Mouse (Mus musculus): Measurements from ENCODE around the gene Auts2. TPM values are rescaled to one million over a fixed set of nuclear protein-coding genes. Genes with fewer than 3 reads are reported as not detected.

Auts2 gene
- polyA plus RNA-seq, 1 experiment from 2014 or later = 7.5 TPM

GRCm38 (mm10) chr5:132526395-132526794, 16.7 kb downstream of the Auts2 start:
- ATAC-seq (replicated peaks; ENCODE audit: low FRiP score, low read depth) (no peak), DNase-seq (ENCODE audit: low spot score) (no peak)
- Histone ChIP-seq H3K9ac (ENCODE audit: low read depth, low read length) (no peak overlapping the region), H3K36me3 (ENCODE audit: insufficient read depth, low read length) (no peaks in the 10 kb centered on the region), H3K27me3 (ENCODE audit: insufficient read depth, low read length) (no peaks in the 10 kb centered on the region), H3K4me2 (ENCODE audit: low read length) (no peak overlapping the region), H3K9me3 (replicated peaks; ENCODE audit: low read length) (no peaks in the 10 kb centered on the region), H3K4me3 (replicated peaks; ENCODE audit: low read depth, low read length) (no peak overlapping the region), H3K27ac (no peak overlapping the region), H3K4me1 (replicated peaks; ENCODE audit: insufficient read depth, low read length) (0 out of 2 replicates have a peak, but pooled peaks cover 10% of the 10 kb centered on the region)
- WGBS = 86% methylated on average over 3 of the region's 3 CpGs
- TF ChIP-seq CTCF (IDR thresholded peaks at IDR 0.05; ENCODE audit: low read depth) = no peak

GRCm38 (mm10) chr5:132521358-132521873, 21.7 kb downstream of the Auts2 start:
- H3K4me2 ChIP-seq (ENCODE audit: low read length) = no peak overlapping the region
- WGBS = 83% methylated on average over 12 of the region's 12 CpGs
- H3K36me3 ChIP-seq (ENCODE audit: insufficient read depth, low read length) = no peaks in the 10 kb centered on the region
- no peaks in the 10 kb centered on the region for H3K4me1 ChIP-seq (replicated peaks; ENCODE audit: insufficient read depth, low read length)
- no peak overlapping the region for H3K9ac ChIP-seq (ENCODE audit: low read depth, low read length)
- H3K27ac ChIP-seq = no peak overlapping the region
- DNase-seq (ENCODE audit: low spot score) (no peak), ATAC-seq (replicated peaks; ENCODE audit: low FRiP score, low read depth) (no peak)
- H3K9me3 ChIP-seq (replicated peaks; ENCODE audit: low read length) = no peaks in the 10 kb centered on the region
- TF ChIP-seq CTCF (IDR thresholded peaks at IDR 0.05; ENCODE audit: low read depth) = no peak
- no peaks in the 10 kb centered on the region for H3K27me3 ChIP-seq (ENCODE audit: insufficient read depth, low read length)
- no peak overlapping the region for H3K4me3 ChIP-seq (replicated peaks; ENCODE audit: low read depth, low read length)

DNA sequence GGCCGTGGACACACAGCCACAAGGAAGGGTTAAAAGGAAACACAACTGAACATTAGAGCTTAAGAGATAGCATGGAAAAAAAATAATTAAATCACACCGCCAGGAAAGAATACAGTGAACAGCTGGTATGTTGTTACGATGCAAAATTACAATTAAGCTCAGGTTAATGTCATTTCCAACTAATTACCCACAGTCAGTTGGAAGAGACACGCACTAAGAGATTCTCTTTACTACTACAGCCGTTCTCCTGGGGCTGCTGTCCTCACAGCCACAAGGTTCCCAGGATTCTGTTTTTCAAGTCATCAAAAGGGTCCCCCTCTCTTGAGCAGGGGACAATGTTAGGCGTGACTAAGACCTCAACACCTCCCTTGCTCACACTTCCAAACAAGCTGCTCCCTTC, 25.3 kb downstream of the Auts2 start:
- H3K9ac ChIP-seq (ENCODE audit: low read depth, low read length) = no peak overlapping the region
- H3K27me3 ChIP-seq (ENCODE audit: insufficient read depth, low read length) = no peaks in the 10 kb centered on the region
- WGBS = 46% methylated on average over 6 of the region's 6 CpGs
- H3K36me3 ChIP-seq (ENCODE audit: insufficient read depth, low read length) = no peaks in the 10 kb centered on the region
- no peak for ATAC-seq (replicated peaks; ENCODE audit: low FRiP score, low read depth)
- no peaks in the 10 kb centered on the region for H3K4me1 ChIP-seq (replicated peaks; ENCODE audit: insufficient read depth, low read length)
- H3K9me3 ChIP-seq (replicated peaks; ENCODE audit: low read length) = no peaks in the 10 kb centered on the region
- no peak overlapping the region for H3K4me3 ChIP-seq (replicated peaks; ENCODE audit: low read depth, low read length)
- H3K4me2 ChIP-seq (ENCODE audit: low read length) = no peak overlapping the region
- no peak for TF ChIP-seq CTCF (IDR thresholded peaks at IDR 0.05; ENCODE audit: low read depth)
- no peak for DNase-seq (ENCODE audit: low spot score)
- no peak overlapping the region for H3K27ac ChIP-seq

GRCm38 (mm10) chr5:132514521-132514920, 28.6 kb downstream of the Auts2 start:
- WGBS = 89% methylated on average over 6 of the region's 6 CpGs
- Histone ChIP-seq H3K36me3 (ENCODE audit: insufficient read depth, low read length) (no peaks in the 10 kb centered on the region), H3K27me3 (ENCODE audit: insufficient read depth, low read length) (no peaks in the 10 kb centered on the region), H3K4me3 (replicated peaks; ENCODE audit: low read depth, low read length) (no peak overlapping the region), H3K4me2 (ENCODE audit: low read length) (no peak overlapping the region), H3K27ac (no peak overlapping the region), H3K9me3 (replicated peaks; ENCODE audit: low read length) (no peaks in the 10 kb centered on the region), H3K4me1 (replicated peaks; ENCODE audit: insufficient read depth, low read length) (no peaks in the 10 kb centered on the region), H3K9ac (ENCODE audit: low read depth, low read length) (no peak overlapping the region)
- no peak for ATAC-seq (replicated peaks; ENCODE audit: low FRiP score, low read depth)
- TF ChIP-seq CTCF (IDR thresholded peaks at IDR 0.05; ENCODE audit: low read depth) = no peak
- DNase-seq (ENCODE audit: low spot score) = no peak

- Histone ChIP-seq H3K27ac (no peak overlapping the region), H3K4me2 (ENCODE audit: low read length) (no peak overlapping the region), H3K4me1 (replicated peaks; ENCODE audit: insufficient read depth, low read length) (no peaks in the 10 kb centered on the region), H3K4me3 (replicated peaks; ENCODE audit: low read depth, low read length) (no peak overlapping the region), H3K9ac (ENCODE audit: low read depth, low read length) (no peak overlapping the region), H3K27me3 (ENCODE audit: insufficient read depth, low read length) (no peaks in the 10 kb centered on the region), H3K9me3 (replicated peaks; ENCODE audit: low read length) (no peaks in the 10 kb centered on the region), H3K36me3 (ENCODE audit: insufficient read depth, low read length) (no peaks in the 10 kb centered on the region)
- DNase-seq (ENCODE audit: low spot score) = no peak
- no peak for TF ChIP-seq CTCF (IDR thresholded peaks at IDR 0.05; ENCODE audit: low read depth)
- 43% methylated on average over 7 of the region's 7 CpGs for WGBS
- ATAC-seq (replicated peaks; ENCODE audit: low FRiP score, low read depth) = no peak
These were observed 29.9 kb downstream of the Auts2 start for GRCm38 (mm10) chr5:132513206-132513605.

GRCm38 (mm10) chr5:132509464-132509885, 33.7 kb downstream of the Auts2 start:
- no peak for TF ChIP-seq CTCF (IDR thresholded peaks at IDR 0.05; ENCODE audit: low read depth)
- DNase-seq (ENCODE audit: low spot score) (peak; percentile 73), ATAC-seq (replicated peaks; ENCODE audit: low FRiP score, low read depth) (no peak)
- H3K27ac ChIP-seq = no peak overlapping the region
- H3K4me3 ChIP-seq (replicated peaks; ENCODE audit: low read depth, low read length) = no peak overlapping the region
- no peaks in the 10 kb centered on the region for H3K36me3 ChIP-seq (ENCODE audit: insufficient read depth, low read length)
- no peak overlapping the region for H3K9ac ChIP-seq (ENCODE audit: low read depth, low read length)
- no peaks in the 10 kb centered on the region for H3K4me1 ChIP-seq (replicated peaks; ENCODE audit: insufficient read depth, low read length)
- H3K9me3 ChIP-seq (replicated peaks; ENCODE audit: low read length) = no peaks in the 10 kb centered on the region
- WGBS = 29% methylated on average over 9 of the region's 9 CpGs
- no peaks in the 10 kb centered on the region for H3K27me3 ChIP-seq (ENCODE audit: insufficient read depth, low read length)
- peak overlapping the region; percentile 38; the same call in 1 of the 2 replicates for H3K4me2 ChIP-seq (ENCODE audit: low read length)

DNA sequence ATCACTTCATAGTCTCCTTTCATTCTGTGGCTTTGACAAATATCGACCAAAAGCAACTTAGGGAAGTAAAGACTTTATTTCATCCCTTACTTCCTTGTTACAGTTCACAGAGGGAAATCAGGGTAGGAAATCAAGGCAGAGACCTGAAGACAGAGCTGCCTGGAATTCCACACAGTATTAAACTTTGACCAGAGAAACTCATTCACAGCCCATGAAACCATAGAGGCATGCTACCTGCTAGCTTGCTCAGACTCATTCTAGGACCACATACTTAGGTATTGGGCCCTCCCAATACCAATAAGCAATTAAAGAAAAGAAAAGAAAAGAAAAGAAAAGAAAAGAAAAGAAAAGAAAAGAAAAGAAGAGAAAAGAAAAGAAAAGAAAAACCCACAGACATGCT, 38.3 kb downstream of the Auts2 start:
- no peaks in the 10 kb centered on the region for H3K36me3 ChIP-seq (ENCODE audit: insufficient read depth, low read length)
- no peak overlapping the region for H3K9ac ChIP-seq (ENCODE audit: low read depth, low read length)
- DNase-seq (ENCODE audit: low spot score) = no peak
- no peaks in the 10 kb centered on the region for H3K27me3 ChIP-seq (ENCODE audit: insufficient read depth, low read length)
- H3K9me3 ChIP-seq (replicated peaks; ENCODE audit: low read length) = no peaks in the 10 kb centered on the region
- H3K27ac ChIP-seq = no peak overlapping the region
- no peak for ATAC-seq (replicated peaks; ENCODE audit: low FRiP score, low read depth)
- no peak overlapping the region for H3K4me3 ChIP-seq (replicated peaks; ENCODE audit: low read depth, low read length)
- peaks cover 5% of the 10 kb centered on the region; the same call in 1 of the 2 replicates for H3K4me1 ChIP-seq (replicated peaks; ENCODE audit: insufficient read depth, low read length)
- no peak overlapping the region for H3K4me2 ChIP-seq (ENCODE audit: low read length)
- TF ChIP-seq CTCF (IDR thresholded peaks at IDR 0.05; ENCODE audit: low read depth) = no peak
- 94% methylated on average over 1 of the region's 1 CpGs for WGBS

All from kidney, postnatal 0 days (tissue).